Mouse (Mus musculus) liver, postnatal 0 days (tissue): ENCODE data around the gene Cd160.
A peak's percentile ranks its signal among the peaks of the same experiment; 100 is the strongest.

Experiments used
- CTCF ChIP-seq: sonication (generic); IDR thresholded peaks from 2 replicates; pipeline ENCODE4 v1.5.1; 2016; ENCODE audit warnings: antibody characterized with exemption, low read depth
- EP300 ChIP-seq: IDR thresholded peaks from 2 replicates; pipeline ENCODE4 v1.6.1; 2016; ENCODE audit warnings: antibody characterized with exemption, low read depth, mild to moderate bottlenecking

GRCm38 (mm10) chr3:96813106-96813505 lies 16.0 kb downstream of the Cd160 start:
- TF ChIP-seq CTCF (peak; percentile 52), EP300 (no peak)
